Mouse (Mus musculus): ENCODE data around the gene Kif21a.

DNA sequence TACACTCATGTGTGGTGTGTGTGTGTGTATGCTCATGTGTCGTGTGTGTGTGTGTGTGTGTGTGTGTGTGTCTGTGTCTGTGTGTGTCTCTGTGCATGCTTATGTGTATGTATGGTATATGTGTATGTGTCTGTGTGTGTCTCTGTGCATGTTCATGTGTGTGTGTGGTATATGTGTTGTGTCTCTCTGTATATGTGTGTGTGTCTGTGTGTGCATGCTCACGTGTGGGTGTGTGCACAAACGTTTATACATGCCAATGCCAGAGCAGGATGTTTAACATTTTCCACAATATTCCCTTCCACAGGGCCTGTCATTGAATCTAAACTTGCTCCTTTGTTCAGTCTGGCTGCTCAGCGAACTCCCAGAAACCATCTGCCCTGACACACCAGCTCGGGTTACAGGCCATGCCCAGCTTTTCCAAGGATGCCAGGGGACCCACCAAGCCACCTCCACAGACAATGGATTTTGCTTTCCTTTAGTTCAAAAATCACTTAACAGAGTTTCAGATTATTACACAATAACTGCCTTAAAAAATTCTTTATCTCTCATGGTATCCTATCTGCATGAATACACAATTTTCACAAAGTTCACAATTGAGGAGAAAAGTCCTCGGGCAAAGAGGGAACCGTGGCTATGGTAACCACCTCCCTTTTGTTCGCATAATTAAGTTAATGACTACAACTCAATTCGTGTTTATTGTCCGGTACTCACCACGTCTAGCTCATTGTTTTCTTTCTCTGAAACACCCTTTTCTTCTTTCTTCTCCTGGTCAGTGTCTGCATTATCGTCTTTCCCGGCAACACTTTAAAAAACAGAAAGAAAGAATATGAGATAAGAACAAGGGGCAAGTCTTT lies 77.6 kb downstream of the Kif21a start:
- TF ChIP-seq POLR2A (IDR thresholded peaks at IDR 0.05; ENCODE audit: control insufficient read depth, low read depth, low read length) = no peak
- TF ChIP-seq CTCF (IDR thresholded peaks at IDR 0.05; ENCODE audit: control insufficient read depth, insufficient read depth, insufficient replicate concordance, low read depth, low read length) = no peak
